Mouse (Mus musculus) stomach, postnatal 0 days (tissue): ENCODE measurements around the gene Med22.

ENCODE experiments used
- CTCF ChIP-seq: IDR thresholded peaks from 2 replicates; pipeline ENCODE4 v1.5.1; 2016; ENCODE audit warnings: antibody characterized with exemption, low read depth, mild to moderate bottlenecking, moderate library complexity
- EP300 ChIP-seq: optimal IDR thresholded peaks from 2 replicates; pipeline ENCODE3; 2016; ENCODE audit warnings: antibody characterized with exemption

DNA sequence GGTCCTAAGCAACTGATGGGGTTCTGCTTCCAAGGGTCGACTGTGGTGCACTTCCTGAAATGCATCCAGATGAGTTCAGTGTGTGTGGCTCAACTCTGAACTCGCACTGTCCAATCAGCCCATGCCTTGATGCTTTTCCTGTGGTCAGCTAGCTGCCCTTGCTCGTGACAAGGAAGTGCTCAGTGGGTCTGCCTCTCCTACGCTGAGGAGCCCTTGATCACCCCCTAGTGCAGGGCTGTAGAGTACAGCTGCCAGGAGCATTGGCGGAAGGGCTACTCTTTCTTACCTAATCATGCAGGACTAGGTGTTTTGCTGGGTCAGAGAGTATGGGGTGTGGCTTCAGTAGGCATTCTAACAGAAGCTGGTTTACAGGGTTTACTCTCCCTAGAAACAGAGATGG lies 31.1 kb upstream of the Med22 start:
- no peak for TF ChIP-seq EP300
- peak; percentile 62 for TF ChIP-seq CTCF
